Mouse (Mus musculus) ES-Bruce4 (cell line): ENCODE results near the gene Lrpap1.

Experiments used
- CTCF ChIP-seq: IDR thresholded peaks from one replicate; pipeline ENCODE4 v1.8.1; 2011; ENCODE audit warnings: low read depth, low read length
- POLR2A ChIP-seq: IDR thresholded peaks from one replicate; pipeline ENCODE4 v1.8.1; 2011; ENCODE audit warnings: low read length; ENCODE audit not compliant: insufficient read depth

DNA sequence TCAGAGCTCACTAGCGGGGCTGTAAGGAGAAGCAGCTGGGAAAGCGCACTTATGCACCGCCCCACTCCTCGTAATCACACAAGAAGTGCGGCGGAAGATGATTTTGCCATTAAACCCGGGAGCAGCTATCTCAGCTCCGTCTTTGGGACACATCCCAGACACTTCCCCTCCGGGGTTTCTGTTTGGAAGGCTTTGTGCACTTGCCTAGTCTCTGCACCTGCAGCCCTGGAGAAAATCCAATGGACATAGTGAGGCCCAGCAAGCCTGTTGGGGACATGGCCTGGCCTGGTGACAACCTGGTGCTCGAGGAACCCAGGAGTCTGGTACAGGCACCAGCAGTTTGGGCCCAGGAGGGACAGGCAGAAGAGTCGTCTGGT, 344 bp upstream of the Lrpap1 start:
- TF ChIP-seq CTCF (no peak), POLR2A (no peak)
